Mouse (Mus musculus): ENCODE results near the gene Esd. TPM values are rescaled to one million over a fixed set of nuclear protein-coding genes. Genes with fewer than 3 reads are reported as not detected.

Gene Esd
- polyA plus RNA-seq, 1 experiment from 2014 or later: 388 TPM

DNA sequence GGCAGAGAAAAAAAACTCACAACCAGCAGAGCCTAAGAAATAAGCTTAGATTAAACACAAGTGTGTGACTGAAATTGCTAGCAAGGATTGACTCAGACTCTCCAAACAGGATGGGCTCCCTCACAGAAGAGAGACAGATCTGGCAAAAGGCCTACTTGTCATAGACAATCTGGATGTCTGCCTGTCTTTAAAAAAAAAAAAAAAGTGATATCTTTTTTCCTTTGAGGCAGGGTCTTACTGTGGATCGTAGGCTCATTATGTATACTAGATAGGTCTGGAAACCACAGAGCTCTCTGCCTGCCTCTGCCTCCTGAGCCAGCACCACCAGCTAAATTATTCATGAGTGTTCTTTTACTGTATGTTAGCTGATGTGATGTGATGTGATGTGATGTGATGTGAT, 35.8 kb downstream of the Esd start:
- H3K9ac ChIP-seq: no peak overlapping the region
- H3K4me1 ChIP-seq (ENCODE audit: insufficient read depth): 0 out of 2 replicates have a peak, but pooled peaks cover 4% of the 10 kb centered on the region
- H3K4me3 ChIP-seq (ENCODE audit: low read depth, low read length): no peak overlapping the region
- WGBS: 30% methylated on average over 1 of the region's 1 CpGs
- peak; percentile 70; the same call in 1 of the 2 replicates for ATAC-seq (ENCODE audit: insufficient read depth)
- no peaks in the 10 kb centered on the region for H3K27me3 ChIP-seq (ENCODE audit: insufficient read depth, low read length)
- no peak for TF ChIP-seq CTCF (IDR thresholded peaks at IDR 0.05; ENCODE audit: low read depth)
- H3K4me2 ChIP-seq: no peak overlapping the region
- peak; percentile 73 for DNase-seq
- H3K9me3 ChIP-seq (ENCODE audit: low read depth, low read length): no peaks in the 10 kb centered on the region
- H3K27ac ChIP-seq (ENCODE audit: low read depth): no peak overlapping the region
- H3K36me3 ChIP-seq (ENCODE audit: insufficient read depth): peaks cover 25% of the 10 kb centered on the region; the same call in 1 of the 2 replicates

DNA sequence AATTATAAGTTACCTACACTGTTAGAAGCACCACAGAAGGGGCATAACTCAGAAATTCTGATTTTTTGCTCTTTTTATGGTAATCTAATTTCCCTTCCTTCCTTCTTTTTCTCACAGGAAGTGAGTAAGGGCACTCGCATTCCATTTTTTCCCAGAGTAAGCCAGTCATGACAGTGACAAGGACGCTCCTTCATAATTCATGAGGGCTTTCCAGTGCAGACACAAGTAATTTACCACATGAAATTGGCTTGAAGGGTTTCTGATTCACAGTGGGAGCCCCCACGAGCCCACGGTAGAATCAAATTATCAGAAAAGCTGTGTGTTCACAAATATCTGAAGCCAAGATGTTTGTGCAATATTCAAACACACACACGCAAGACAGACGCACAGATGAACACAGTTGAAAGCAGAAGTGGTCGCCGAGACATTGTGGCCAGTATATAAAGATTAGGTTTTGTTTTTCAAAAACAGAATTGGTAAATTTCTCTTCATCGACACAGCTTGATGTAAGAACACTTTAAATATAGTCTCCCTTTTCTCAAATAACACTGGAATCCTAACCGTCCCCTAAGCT, 42.0 kb downstream of the Esd start:
- H3K27ac ChIP-seq (ENCODE audit: low read depth): no peak overlapping the region
- no peaks in the 10 kb centered on the region for H3K4me1 ChIP-seq (ENCODE audit: insufficient read depth)
- ATAC-seq (ENCODE audit: insufficient read depth) (no peak), DNase-seq (no peak)
- H3K4me2 ChIP-seq: no peak overlapping the region
- no peaks in the 10 kb centered on the region for H3K27me3 ChIP-seq (ENCODE audit: insufficient read depth, low read length)
- H3K9ac ChIP-seq: no peak overlapping the region
- no peaks in the 10 kb centered on the region for H3K9me3 ChIP-seq (ENCODE audit: low read depth, low read length)
- peaks cover 33% of the 10 kb centered on the region for H3K36me3 ChIP-seq (ENCODE audit: insufficient read depth)
- TF ChIP-seq CTCF (IDR thresholded peaks at IDR 0.05; ENCODE audit: low read depth): no peak
- H3K4me3 ChIP-seq (ENCODE audit: low read depth, low read length): no peak overlapping the region
- WGBS: 84% methylated on average over 10 of the region's 10 CpGs

DNA sequence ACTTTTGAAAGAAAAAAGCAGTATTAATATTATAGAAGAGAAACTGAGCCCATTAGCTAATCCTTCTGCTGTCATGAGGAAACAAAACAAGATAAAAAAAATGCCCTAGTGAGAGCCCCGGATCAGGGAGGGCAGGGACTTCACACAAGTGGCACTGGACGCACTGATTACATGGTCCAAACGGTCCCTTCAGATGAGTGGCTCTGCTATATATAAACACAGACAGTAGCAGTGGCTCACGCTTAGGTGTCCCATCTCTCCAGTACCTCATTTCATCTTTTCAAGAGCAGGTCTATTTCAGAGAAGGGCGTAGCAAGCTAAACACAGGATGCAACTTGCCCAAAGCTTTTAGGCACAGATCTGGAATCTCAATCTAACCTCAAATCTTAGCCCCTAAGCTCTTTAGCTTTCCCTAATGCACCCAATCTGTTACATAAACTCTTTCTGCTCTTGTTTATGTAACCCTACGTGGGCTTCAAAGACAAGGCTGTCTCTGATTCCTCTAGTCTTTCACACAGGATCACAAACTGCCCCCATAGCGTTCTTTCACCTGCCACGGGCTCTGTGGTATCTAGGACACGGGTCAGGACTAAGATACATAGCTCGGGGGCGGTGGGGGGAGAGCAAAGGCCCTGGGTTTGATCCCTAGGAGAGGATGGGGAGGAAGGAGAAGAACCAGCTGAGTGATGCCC, 52.3 kb downstream of the Esd start:
- TF ChIP-seq CTCF (IDR thresholded peaks at IDR 0.05; ENCODE audit: low read depth): no peak
- DNase-seq (no peak), ATAC-seq (ENCODE audit: insufficient read depth) (no peak)
- H3K27ac ChIP-seq (ENCODE audit: low read depth): no peak overlapping the region
- no peaks in the 10 kb centered on the region for H3K27me3 ChIP-seq (ENCODE audit: insufficient read depth, low read length)
- no peaks in the 10 kb centered on the region for H3K9me3 ChIP-seq (ENCODE audit: low read depth, low read length)
- H3K4me1 ChIP-seq (ENCODE audit: insufficient read depth): no peaks in the 10 kb centered on the region
- H3K36me3 ChIP-seq (ENCODE audit: insufficient read depth): peaks cover 27% of the 10 kb centered on the region
- WGBS: 55% methylated on average over 11 of the region's 11 CpGs
- H3K9ac ChIP-seq: no peak overlapping the region
- no peak overlapping the region for H3K4me3 ChIP-seq (ENCODE audit: low read depth, low read length)
- no peak overlapping the region for H3K4me2 ChIP-seq

DNA sequence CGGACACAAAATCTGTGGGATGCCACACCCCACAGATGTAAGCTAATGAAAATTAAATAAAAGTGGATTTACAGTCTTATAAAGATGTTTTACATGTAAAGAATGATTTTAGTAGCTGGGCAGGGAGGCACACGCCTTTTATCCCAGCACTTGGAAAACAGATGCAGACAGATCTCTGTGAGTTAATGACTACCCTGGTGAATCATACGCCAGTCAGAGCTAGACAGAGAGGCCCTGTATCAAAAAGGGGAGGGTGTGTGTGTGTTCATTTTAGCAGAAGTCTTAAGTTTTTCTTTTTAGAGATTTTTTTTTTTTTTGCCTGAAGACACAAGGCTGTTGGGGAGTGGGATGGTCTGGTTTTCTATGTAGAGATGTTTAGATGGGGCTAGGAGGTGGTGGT, 55.6 kb downstream of the Esd start:
- no peak for TF ChIP-seq CTCF (IDR thresholded peaks at IDR 0.05; ENCODE audit: low read depth)
- no peak overlapping the region for H3K27ac ChIP-seq (ENCODE audit: low read depth)
- H3K4me2 ChIP-seq: no peak overlapping the region
- no peaks in the 10 kb centered on the region for H3K9me3 ChIP-seq (ENCODE audit: low read depth, low read length)
- H3K4me3 ChIP-seq (ENCODE audit: low read depth, low read length): no peak overlapping the region
- DNase-seq (no peak), ATAC-seq (ENCODE audit: insufficient read depth) (no peak)
- 86% methylated on average over 3 of the region's 3 CpGs for WGBS
- no peaks in the 10 kb centered on the region for H3K27me3 ChIP-seq (ENCODE audit: insufficient read depth, low read length)
- H3K36me3 ChIP-seq (ENCODE audit: insufficient read depth): peaks cover 28% of the 10 kb centered on the region
- no peaks in the 10 kb centered on the region for H3K4me1 ChIP-seq (ENCODE audit: insufficient read depth)
- no peak overlapping the region for H3K9ac ChIP-seq

DNA sequence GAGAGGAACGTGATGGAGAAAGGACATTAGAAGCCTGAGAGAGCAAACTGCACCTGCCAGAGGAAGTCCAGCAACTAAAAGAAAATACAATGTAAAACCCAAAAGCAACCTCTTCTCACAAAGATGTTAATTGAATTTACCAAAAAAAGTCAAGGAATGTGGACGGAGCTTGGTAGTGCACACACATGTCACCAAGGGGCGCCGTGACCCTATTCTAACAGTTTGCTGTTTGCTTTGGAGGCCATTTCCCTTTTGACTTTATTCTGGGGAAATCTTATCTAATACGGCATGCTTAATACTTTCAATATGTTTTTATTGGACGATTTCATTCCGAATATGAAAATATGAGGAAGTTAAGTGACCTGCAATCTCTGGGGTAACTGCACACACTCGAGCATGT, 56.7 kb downstream of the Esd start:
- H3K27me3 ChIP-seq (ENCODE audit: insufficient read depth, low read length): no peaks in the 10 kb centered on the region
- peak; percentile 55 for TF ChIP-seq CTCF (IDR thresholded peaks at IDR 0.05; ENCODE audit: low read depth)
- H3K4me2 ChIP-seq: no peak overlapping the region
- DNase-seq: peak; percentile 61
- no peak overlapping the region for H3K4me3 ChIP-seq (ENCODE audit: low read depth, low read length)
- H3K36me3 ChIP-seq (ENCODE audit: insufficient read depth): peaks cover 26% of the 10 kb centered on the region
- no peak for ATAC-seq (ENCODE audit: insufficient read depth)
- no peak overlapping the region for H3K27ac ChIP-seq (ENCODE audit: low read depth)
- 65% methylated on average over 8 of the region's 8 CpGs for WGBS
- H3K4me1 ChIP-seq (ENCODE audit: insufficient read depth): no peaks in the 10 kb centered on the region
- no peaks in the 10 kb centered on the region for H3K9me3 ChIP-seq (ENCODE audit: low read depth, low read length)
- H3K9ac ChIP-seq: no peak overlapping the region

DNA sequence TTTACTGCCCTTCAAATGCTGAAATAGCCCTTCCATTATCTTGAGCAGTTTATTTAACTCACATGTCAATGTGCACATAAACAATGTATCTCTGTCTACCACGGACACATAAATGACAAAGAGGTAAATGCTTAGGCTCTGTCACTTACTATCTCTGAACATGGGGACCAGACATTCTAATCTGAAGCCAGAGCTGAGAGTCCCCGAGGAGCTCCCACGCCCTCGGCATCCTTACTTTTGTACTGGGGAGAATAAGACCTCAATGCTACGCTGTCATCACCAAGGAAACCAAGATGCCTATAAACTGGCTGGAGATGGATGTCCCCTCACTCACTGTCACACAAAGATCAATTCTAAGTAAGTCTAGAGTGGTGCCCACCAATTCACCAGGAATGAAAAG, 58.4 kb downstream of the Esd start:
- Histone ChIP-seq H3K9me3 (ENCODE audit: low read depth, low read length) (no peaks in the 10 kb centered on the region), H3K27me3 (ENCODE audit: insufficient read depth, low read length) (no peaks in the 10 kb centered on the region), H3K4me3 (ENCODE audit: low read depth, low read length) (no peak overlapping the region), H3K36me3 (ENCODE audit: insufficient read depth) (peaks cover 24% of the 10 kb centered on the region), H3K27ac (ENCODE audit: low read depth) (no peak overlapping the region), H3K4me2 (no peak overlapping the region), H3K4me1 (ENCODE audit: insufficient read depth) (no peaks in the 10 kb centered on the region), H3K9ac (no peak overlapping the region)
- ATAC-seq (ENCODE audit: insufficient read depth) (no peak), DNase-seq (no peak)
- no peak for TF ChIP-seq CTCF (IDR thresholded peaks at IDR 0.05; ENCODE audit: low read depth)
- WGBS: 55% methylated on average over 5 of the region's 5 CpGs

DNA sequence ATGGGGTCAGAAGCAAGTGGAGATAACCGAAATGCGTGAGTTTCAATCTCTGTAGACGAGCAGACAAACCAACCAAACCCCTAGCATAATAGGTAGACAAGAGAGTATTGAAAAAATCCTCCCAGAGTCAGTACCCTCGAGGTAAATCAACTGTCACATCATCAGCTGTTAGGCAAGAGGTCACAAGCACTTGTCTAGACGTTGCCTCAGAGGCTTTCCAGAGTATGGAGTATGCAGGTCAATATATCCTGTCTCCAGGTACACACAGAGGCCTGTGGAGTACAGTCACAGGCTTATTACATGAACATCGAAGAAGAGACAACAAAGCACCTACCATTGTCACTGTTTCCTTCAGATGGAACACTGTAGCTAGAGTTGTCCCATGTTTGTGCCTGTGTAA, 60.7 kb downstream of the Esd start:
- no peak overlapping the region for H3K4me3 ChIP-seq (ENCODE audit: low read depth, low read length)
- no peak for TF ChIP-seq CTCF (IDR thresholded peaks at IDR 0.05; ENCODE audit: low read depth)
- H3K4me1 ChIP-seq (ENCODE audit: insufficient read depth): no peaks in the 10 kb centered on the region
- DNase-seq (no peak), ATAC-seq (ENCODE audit: insufficient read depth) (no peak)
- no peak overlapping the region for H3K4me2 ChIP-seq
- no peak overlapping the region for H3K9ac ChIP-seq
- WGBS: 66% methylated on average over 6 of the region's 6 CpGs
- no peaks in the 10 kb centered on the region for H3K9me3 ChIP-seq (ENCODE audit: low read depth, low read length)
- no peaks in the 10 kb centered on the region for H3K27me3 ChIP-seq (ENCODE audit: insufficient read depth, low read length)
- H3K36me3 ChIP-seq (ENCODE audit: insufficient read depth): peaks cover 29% of the 10 kb centered on the region
- H3K27ac ChIP-seq (ENCODE audit: low read depth): no peak overlapping the region
